Mouse (Mus musculus) granulocyte monocyte progenitor cell, adult 5-6 weeks (primary cell): ENCODE measurements around the gene Sf1. TPM values are rescaled to one million over a fixed set of nuclear protein-coding genes. Genes with fewer than 3 reads are reported as not detected.

Experiments
- ATAC-seq: replicated peaks from 2 replicates; pipeline ENCODE4 v1.8.0; 2016; ENCODE audit warnings: mild to moderate bottlenecking, moderate TSS enrichment, inconsistent platforms; ENCODE audit not compliant: poor library complexity, severe bottlenecking
- total RNA-seq, 2 experiments: library from RNA; stranded (forward) in 1 of 2; stranded (reverse) in 1 of 2; fragments of 200-712, 200-1000 nt in 1 of 2; fragments of >200 nt in 1 of 2; fragmentation: Nextera tagmentation in 1 of 2; gene quantifications; 2 replicates each; pipeline ENCODE4 v1.2.3; 2014 to 2017

The Sf1 gene
- total RNA-seq, 2 experiments from 2014 or later = 187 to 286 TPM

DNA sequence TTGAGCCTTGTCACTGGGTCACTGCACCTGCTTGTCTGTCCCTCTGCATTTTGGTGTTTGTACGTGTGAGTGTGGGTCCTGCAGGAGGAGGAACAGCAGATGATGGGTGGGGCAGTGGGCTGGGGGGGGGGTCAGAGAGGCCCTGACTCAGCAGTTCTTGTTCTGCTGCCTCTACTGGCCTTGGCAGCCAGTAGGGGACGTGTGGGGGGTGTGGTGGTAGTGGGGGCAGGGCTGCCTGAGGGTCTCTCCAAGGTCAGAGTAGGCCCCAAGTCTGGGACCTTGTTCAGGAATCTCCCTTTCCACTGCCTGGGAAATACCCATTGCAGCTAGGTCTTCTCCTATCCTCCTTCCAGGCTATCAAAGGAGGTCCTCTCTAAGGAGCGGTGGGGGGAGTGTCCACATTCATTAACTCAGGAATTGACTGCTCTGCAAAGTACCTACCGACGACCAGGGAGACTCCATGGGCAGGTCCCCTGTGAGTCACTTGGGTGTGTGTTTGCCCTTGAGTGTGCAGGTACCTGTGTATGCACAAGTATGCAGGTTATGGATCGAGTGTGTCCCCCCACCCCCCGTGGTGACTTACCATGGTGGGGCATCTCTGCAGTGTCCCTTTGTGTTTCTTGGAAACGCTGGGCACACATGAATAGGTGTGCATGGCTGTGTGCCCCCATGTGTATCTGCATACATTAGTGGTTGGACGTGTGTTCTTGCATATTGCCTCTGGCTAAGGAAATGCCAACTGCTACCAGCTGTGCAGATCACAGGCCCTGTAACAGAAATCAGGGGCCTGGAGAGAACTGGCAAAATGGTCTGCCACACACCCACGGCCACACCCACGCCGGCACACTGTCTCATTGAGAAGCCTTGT lies 53.6 kb downstream of the Sf1 start:
- no peak for ATAC-seq

DNA sequence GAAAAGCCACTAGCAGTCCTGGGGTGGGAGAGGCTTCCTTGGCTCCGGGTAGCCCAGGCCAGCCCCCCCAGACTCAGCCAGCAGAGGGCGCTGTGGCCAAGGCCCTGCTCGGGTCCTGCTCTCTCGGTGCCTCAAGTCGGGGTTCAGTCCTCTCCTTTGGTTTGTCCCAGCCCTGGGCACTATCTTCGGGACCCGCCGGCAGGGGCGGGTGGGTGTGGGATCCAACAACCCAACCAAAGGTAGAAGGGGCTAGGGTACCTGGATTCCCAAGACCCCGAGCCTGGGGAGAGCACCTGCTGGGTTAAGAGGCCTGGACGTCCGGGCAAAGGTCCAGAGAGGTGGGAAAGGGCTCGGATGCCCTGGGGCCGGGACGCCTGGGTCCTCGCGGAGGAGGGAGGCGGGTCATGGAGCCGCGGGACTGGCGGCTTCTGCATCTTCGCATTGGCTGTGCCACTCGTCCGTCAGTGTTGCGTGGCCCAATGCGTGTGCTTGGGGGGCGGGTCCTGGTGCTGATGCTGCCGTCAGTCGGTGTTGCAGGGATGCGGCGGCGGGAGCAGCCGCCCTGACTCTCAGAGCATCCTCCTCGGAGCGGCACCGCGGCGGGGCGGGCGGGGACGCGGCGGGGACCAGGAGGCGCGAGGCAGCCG lies 54.9 kb downstream of the Sf1 start, which contains the start of gene Nrxn2:
TSS of gene Nrxn2 (plus strand) at position 499 of the 647 bp plus-strand sequence.
- ATAC-seq = peak; percentile 70

DNA sequence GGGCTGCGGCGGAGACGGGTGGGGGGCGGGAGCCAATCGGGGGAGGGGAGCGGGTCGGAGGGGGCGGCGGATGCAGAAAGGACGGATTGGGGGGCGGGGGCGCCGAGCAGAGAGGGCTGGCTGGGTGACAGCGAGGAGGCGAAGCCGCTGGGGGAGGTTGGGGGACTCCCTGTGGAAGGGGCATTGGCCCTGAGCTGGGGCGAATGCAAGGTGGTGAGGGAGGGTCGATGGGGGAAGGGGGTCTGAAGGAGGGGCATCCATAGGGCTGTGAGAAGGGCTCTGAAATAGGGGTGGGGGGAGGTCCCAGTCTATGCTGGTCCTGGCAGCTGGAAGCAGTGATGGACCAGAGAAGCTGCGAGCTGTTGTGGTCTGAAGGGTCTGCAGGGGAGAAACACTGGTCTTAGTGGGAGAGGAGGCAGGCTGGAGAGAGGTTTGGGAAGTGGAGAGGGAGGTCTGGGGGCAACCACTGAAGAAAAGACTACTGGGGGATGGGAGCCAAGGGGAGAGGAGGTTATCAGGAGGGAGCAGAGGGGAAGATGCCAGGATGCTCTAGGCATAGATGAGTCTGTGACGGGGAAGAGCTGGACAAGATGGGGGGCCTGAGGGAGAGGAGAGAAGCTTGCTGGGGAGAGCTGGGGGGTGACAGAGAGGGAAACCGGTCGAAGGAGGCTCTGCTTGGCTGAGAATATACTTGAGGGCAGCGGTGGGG lies 55.6 kb downstream of the Sf1 start:
- no peak for ATAC-seq

DNA sequence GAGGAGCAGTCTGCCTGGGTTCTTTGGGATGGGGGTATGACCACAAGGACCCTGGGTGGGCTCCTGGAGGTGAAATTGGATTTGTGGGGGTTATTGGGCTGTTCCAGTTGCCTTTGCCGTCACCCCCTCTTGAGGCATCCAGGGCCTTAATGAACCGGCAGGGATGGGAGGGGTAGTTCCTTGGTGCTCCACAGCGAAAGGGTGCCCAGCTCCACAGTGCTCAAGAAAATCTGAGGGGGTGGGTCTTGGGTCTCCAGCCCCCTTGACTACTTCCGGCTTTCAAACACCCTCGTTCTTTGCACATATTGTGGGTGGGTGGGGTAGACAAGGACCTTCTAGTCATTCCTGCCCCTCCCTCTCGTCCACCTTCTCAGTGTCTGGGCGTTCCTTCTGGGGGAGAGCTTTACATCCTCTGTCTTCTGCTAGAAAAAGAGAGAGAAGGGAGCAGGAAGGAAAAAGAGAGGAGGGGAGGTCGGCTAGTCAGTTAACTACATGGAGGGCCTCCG lies 56.4 kb downstream of the Sf1 start:
- ATAC-seq = no peak

DNA sequence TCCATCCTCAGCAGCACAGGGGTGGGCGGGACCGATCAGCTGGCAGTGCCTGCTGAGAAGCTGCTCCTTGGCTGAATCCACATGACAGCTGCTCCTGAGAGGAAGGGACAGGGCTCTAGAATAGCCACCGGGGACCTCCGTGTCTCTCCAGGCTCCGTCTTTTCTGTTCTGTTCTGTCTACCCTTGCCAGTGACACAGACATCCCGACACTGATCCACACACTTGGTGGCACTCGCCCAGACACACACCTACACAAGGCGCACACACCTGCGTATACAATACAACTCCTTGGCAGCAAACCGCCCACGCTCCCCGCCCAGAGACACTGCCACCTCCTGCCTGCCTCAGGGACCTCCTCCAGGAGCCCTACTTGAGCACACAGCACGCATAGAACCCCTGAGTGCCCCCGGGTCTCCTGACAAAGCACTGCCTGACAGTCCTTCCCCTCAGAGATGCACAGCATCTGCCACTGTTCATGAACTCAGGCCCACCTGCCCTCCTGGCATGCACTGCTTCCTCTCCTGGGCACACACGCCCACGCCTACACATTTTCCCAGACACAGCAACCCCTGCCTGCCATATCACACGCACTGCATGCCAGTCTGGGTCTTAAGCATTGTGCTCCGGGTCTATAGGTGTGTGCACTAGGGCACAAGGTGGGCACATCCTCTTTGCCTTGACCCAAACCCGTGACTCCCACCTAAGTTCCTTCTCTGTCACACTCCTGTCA lies 57.2 kb downstream of the Sf1 start:
- ATAC-seq = no peak

DNA sequence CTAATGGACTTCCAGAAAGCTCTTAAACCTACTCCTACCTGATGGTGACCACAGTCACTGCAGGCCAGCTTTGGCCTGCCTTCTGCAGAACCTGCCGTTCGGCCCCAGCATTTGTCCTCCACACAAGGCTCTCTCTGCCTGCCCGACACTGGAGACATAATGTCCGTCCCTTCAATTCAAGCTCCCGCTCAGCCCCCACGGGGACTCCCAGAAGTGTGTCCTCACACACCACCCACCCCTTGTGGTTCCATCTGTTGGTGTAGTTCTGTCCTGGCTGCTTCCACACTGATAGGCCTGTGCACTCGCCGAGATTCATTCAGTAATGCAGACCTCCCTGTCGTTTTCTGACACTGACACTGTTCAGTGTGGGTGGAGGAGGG lies 57.7 kb downstream of the Sf1 start:
- no peak for ATAC-seq

DNA sequence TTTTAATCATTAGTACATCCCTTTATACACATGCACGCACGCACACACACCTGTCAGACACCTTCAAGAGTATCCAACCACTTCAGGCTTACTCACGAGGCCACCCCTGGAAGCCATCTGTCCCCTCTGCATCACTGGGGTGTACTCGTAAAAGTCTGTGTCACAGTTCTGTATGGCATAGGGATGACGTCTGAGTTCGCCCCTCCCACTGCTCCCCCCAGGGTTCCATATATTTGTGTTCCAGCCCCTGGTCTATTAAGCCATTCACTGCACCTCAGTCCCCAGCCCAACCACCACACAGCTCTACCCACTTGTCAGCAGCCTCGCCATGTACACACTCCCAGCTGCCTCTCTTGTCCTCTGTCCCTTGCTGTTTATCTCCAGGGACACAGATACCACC lies 58.5 kb downstream of the Sf1 start:
- no peak for ATAC-seq

DNA sequence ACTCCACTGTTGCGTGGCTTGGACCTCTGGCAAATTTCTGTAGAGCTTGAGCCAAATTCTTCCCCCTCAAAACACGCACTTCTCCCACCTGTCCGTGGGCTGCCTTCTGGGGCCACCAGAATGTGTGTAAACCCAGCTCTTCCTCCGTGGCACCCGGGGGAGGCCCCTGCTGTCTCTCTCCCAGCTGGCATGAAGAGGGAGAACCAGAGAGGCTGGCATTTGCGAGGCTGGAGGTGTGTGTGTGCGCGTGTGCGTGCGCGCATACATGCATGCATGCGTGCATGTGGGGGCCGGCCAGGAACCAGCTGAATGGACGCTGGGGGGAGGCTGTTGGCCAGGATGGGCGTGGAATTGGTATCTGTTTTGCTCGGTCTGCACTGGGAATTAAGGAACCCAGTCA lies 59.8 kb downstream of the Sf1 start:
- ATAC-seq = no peak

DNA sequence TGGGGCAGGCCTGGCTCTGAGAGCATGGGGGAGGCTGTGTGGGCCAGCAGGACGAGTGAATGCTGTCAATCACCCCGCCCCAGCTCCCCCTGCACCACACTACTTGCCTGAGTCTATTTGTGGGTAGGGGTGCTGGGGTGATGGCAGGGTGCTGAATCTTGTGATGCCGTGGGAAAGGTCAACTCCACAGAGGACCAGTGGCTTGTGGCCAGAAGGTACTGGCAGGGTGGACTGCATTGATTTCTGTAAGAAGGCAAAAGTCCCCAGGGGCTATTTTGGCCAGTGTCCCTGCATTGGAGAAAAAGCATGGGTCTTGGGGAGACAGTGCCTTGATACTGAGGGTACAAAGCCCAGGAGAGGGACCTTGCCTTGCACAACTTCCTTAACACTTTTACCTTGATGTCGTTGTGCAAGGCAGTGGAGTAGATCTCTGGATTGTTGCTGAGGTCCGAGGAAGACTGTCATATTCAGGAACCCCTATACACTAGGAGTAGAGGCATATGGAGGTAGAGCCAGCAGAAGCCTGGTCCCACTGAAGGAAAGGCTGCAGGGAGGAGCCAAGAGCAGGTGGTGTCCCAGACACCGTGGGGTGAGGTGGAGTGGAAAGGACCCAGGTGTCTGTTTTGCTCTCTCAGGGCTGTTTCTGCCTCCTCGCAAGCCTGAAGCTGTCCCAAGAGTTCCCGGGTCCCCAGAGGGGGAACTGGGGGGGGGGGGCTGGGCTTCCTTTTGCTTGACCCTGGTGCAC lies 60.8 kb downstream of the Sf1 start:
- ATAC-seq = no peak

DNA sequence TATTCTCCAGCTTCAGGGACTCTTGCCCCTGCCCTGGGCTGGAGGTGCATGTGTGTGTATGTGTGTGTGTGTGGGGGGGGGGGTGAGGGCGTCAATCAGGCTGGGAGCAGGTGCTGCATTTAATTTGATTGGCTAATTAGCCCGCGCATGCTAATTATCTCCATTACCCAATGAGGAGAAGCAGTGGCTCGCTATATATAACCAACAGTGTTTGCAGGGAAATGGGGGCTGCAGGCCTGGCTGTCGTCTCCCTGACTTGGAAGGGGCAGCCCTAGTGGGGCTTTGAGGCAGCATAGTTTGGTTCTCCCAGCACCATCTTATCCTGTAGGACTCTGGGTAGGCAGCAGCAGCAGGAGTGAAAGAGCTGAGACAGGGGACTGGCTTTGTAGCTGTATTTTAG lies 62.1 kb downstream of the Sf1 start:
- no peak for ATAC-seq

DNA sequence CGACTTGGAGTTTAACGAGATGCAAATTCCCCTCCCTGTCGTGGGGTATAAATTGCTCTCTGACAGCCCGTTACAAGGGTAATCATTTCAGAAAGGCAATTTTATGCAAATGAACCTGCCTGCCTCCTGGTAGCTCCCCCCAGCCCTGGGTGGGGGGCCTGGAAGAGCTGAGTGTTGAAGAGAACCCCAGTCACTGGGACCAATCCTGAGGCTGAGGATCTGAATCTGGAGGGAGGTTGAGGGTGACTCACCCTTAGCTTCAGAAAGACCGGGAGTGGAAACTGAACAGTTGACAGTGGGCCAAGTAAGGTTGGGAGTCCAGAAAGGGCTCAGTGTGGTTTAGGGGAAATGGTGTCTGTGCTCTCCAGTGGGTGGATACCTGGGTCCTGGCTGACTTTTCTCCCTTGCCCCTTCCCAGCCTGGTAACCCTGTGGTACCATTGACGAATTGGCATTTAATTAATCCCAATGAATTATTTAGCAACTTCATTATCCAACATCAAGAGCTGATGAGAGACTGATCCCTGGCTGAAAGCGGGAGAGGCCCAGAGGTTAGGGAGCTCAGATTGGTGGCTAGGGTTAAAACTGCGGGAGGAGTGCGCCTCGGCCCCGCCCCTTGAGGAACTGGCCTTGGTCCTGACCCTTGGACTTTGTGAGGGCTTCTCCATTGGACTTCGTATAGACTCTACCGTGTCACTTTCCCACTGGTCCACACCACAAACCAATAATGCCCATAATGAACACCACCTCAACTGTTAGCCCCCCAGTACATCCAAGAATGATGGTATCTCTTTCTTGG lies 63.4 kb downstream of the Sf1 start:
- peak; percentile 74 for ATAC-seq

Other genes with a start within 250 kb of the Sf1 start
- 8.5 and 10.2 TPM in 2 replicates for gene Sac3d1, start 245.0 kb upstream of the Sf1 start, total RNA-seq (2014; fragmentation: Nextera tagmentation)
- 5.9 and 7.2 TPM in 2 replicates for gene Sac3d1, start 245.0 kb upstream of the Sf1 start, total RNA-seq (2017)
- gene Snx15, start 235.4 kb upstream of the Sf1 start, total RNA-seq (2014; fragmentation: Nextera tagmentation) = 31.2 and 31.3 TPM in 2 replicates
- 9.7 and 11.2 TPM in 2 replicates for gene Snx15, start 235.4 kb upstream of the Sf1 start, total RNA-seq (2017)
- 5.1 TPM in 1 of 2 replicates, not detected in the other for gene Batf2, start 222.7 kb upstream of the Sf1 start, total RNA-seq (2014; fragmentation: Nextera tagmentation)
- 0.77 and 2.3 TPM in 2 replicates for gene Batf2, start 222.7 kb upstream of the Sf1 start, total RNA-seq (2017)
- 22.6 and 37.1 TPM in 2 replicates for gene Arl2, start 222.1 kb upstream of the Sf1 start, total RNA-seq (2014; fragmentation: Nextera tagmentation)
- gene Arl2, start 222.1 kb upstream of the Sf1 start, total RNA-seq (2017) = 27.1 and 30.7 TPM in 2 replicates
- gene Majin, start 179.3 kb upstream of the Sf1 start, total RNA-seq (2014; fragmentation: Nextera tagmentation) = not detected in 2 replicates
- gene Majin, start 179.3 kb upstream of the Sf1 start, total RNA-seq (2017) = not detected in 2 replicates
- gene Gpha2, start 137.3 kb upstream of the Sf1 start, total RNA-seq (2014; fragmentation: Nextera tagmentation) = not detected in 2 replicates
- gene Gpha2, start 137.3 kb upstream of the Sf1 start, total RNA-seq (2017) = not detected in 2 replicates
- gene Ppp2r5b, start 127.8 kb upstream of the Sf1 start, total RNA-seq (2014; fragmentation: Nextera tagmentation) = 3.0 and 3.1 TPM in 2 replicates
- 1.9 and 3.7 TPM in 2 replicates for gene Ppp2r5b, start 127.8 kb upstream of the Sf1 start, total RNA-seq (2017)
- gene Atg2a, start 122.0 kb upstream of the Sf1 start, total RNA-seq (2014; fragmentation: Nextera tagmentation) = 18.3 and 30.9 TPM in 2 replicates
- gene Atg2a, start 122.0 kb upstream of the Sf1 start, total RNA-seq (2017) = 5.5 and 8.3 TPM in 2 replicates
- 20.4 and 20.6 TPM in 2 replicates for gene Ehd1, start 87.0 kb upstream of the Sf1 start, total RNA-seq (2014; fragmentation: Nextera tagmentation)
- 16.2 and 21.6 TPM in 2 replicates for gene Ehd1, start 87.0 kb upstream of the Sf1 start, total RNA-seq (2017)
- gene Cdc42bpg, start 57.2 kb upstream of the Sf1 start, total RNA-seq (2014; fragmentation: Nextera tagmentation) = 2.6 and 4.1 TPM in 2 replicates
- gene Cdc42bpg, start 57.2 kb upstream of the Sf1 start, total RNA-seq (2017) = 3.6 and 4.4 TPM in 2 replicates
- 37.7 and 54.2 TPM in 2 replicates for gene Men1, start 28.7 kb upstream of the Sf1 start, total RNA-seq (2014; fragmentation: Nextera tagmentation)
- 30.5 and 33.4 TPM in 2 replicates for gene Men1, start 28.7 kb upstream of the Sf1 start, total RNA-seq (2017)
- 50.7 and 54.7 TPM in 2 replicates for gene Map4k2, start 22.6 kb upstream of the Sf1 start, total RNA-seq (2014; fragmentation: Nextera tagmentation)
- gene Map4k2, start 22.6 kb upstream of the Sf1 start, total RNA-seq (2017) = 26.1 and 30.6 TPM in 2 replicates
- 0.92 and 6.9 TPM in 2 replicates for gene Pygm, start 20.7 kb downstream of the Sf1 start, total RNA-seq (2014; fragmentation: Nextera tagmentation)
- gene Pygm, start 20.7 kb downstream of the Sf1 start, total RNA-seq (2017) = 0.41 TPM in 1 of 2 replicates, not detected in the other
- gene Rasgrp2, start 35.6 kb downstream of the Sf1 start, total RNA-seq (2014; fragmentation: Nextera tagmentation) = 279 and 345 TPM in 2 replicates
- gene Rasgrp2, start 35.6 kb downstream of the Sf1 start, total RNA-seq (2017) = 308 and 310 TPM in 2 replicates
- gene Nrxn2, start 55.0 kb downstream of the Sf1 start, total RNA-seq (2014; fragmentation: Nextera tagmentation) = not detected in 2 replicates
- gene Nrxn2, start 55.0 kb downstream of the Sf1 start, total RNA-seq (2017) = not detected in 2 replicates
- not detected in 2 replicates for gene Slc22a12, start 179.3 kb downstream of the Sf1 start, total RNA-seq (2014; fragmentation: Nextera tagmentation)
- not detected in 2 replicates for gene Slc22a12, start 179.3 kb downstream of the Sf1 start, total RNA-seq (2017)